Mouse (Mus musculus) liver, postnatal 0 days (tissue): Measurements from ENCODE around the gene Efna2.

Experiments used
- CTCF ChIP-seq: sonication (generic); IDR thresholded peaks from 2 replicates; pipeline ENCODE4 v1.5.1; 2016; ENCODE audit warnings: antibody characterized with exemption, low read depth
- EP300 ChIP-seq: IDR thresholded peaks from 2 replicates; pipeline ENCODE4 v1.6.1; 2016; ENCODE audit warnings: antibody characterized with exemption, low read depth, mild to moderate bottlenecking

DNA sequence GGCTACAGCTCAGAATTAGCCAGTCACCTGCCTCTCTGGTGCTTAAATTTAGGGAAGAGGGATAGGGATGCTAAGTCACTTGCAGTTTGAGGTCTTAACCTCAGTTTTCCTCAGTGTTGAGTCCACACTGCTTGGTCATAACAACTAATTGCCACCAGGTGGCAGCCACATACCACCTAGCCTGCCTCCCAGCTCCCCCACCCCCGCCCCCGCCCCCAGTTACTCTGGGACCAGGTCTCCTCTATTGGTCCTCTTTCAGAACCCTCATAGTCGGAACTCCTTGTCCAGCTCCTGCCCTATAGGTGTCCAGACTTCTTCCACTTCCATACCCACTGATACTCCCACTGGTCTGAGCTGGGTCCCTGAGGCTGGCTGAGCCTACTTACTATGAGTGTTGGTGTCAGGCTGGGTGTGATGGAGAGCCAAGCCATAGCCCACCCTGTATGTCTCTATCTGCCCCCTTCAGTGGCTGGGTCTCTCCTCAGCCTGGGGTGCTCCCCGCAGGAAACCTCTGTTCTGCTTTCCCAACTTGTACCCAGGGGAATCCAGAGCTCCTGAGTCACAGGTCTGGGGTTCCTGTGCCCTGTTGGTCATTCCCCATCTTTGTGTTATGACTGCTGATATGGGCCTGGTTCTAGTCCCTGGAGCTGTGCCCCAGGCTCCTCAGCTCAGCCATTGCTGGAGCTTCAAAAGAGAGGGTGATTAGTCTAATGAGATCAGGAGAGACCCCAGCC is 3.6 kb upstream of the Efna2 start:
- peak; percentile 77 for TF ChIP-seq CTCF
- no peak for TF ChIP-seq EP300
